Mouse (Mus musculus): ENCODE data around the gene Gm3159. TPM values are rescaled to one million over a fixed set of nuclear protein-coding genes. Genes with fewer than 3 reads are reported as not detected.
"Not testable (repeated sequence)": the region's sequence is repeated elsewhere in the genome, so short reads cannot be mapped to it uniquely, and the experiment has no call there.

Gene Gm3159
- total RNA-seq (2021) = not detected
- long read RNA-seq = 0 reads

GRCm38 (mm10) chr14:4397226-4397625 lies at the start of gene Gm3159:
Gene Gm3159 (plus strand): TSS chr14:4397526.
- DNase-seq (ENCODE audit: low spot score in 2 of 2) = not testable (repeated sequence)

- not testable (repeated sequence) for DNase-seq (ENCODE audit: low spot score in 2 of 2)
These were observed 28.3 kb upstream of the Gm3159 start for GRCm38 (mm10) chr14:4368991-4369390.

- DNase-seq (ENCODE audit: low spot score in 2 of 2) = not testable (repeated sequence)
These were observed 27.6 kb upstream of the Gm3159 start for GRCm38 (mm10) chr14:4369691-4370090.

- not testable (repeated sequence) for DNase-seq (ENCODE audit: low spot score in 2 of 2)
These were observed 19.5 kb upstream of the Gm3159 start for GRCm38 (mm10) chr14:4377871-4378270.

GRCm38 (mm10) chr14:4385606-4386005 lies 11.7 kb upstream of the Gm3159 start:
- not testable (repeated sequence) for DNase-seq (ENCODE audit: low spot score in 2 of 2)

- not testable (repeated sequence) for DNase-seq (ENCODE audit: low spot score in 2 of 2)
These were observed 4.3 kb upstream of the Gm3159 start for GRCm38 (mm10) chr14:4392841-4393530.

- not testable (repeated sequence) for DNase-seq (ENCODE audit: low spot score in 2 of 2)
These were observed 1.3 kb downstream of the Gm3159 start for GRCm38 (mm10) chr14:4398624-4399023.

- DNase-seq (ENCODE audit: low spot score in 2 of 2) = not testable (repeated sequence)
These were observed 2.9 kb downstream of the Gm3159 start for GRCm38 (mm10) chr14:4400115-4400789.

- DNase-seq (ENCODE audit: low spot score in 2 of 2) = not testable (repeated sequence)
These were observed 3.9 kb downstream of the Gm3159 start for GRCm38 (mm10) chr14:4401245-4401644.

- not testable (repeated sequence) for DNase-seq (ENCODE audit: low spot score in 2 of 2)
These were observed 6.5 kb downstream of the Gm3159 start for GRCm38 (mm10) chr14:4403840-4404239.

- not testable (repeated sequence) for DNase-seq (ENCODE audit: low spot score in 2 of 2)
These were observed 12.6 kb downstream of the Gm3159 start for GRCm38 (mm10) chr14:4409939-4410338.

- DNase-seq (ENCODE audit: low spot score in 2 of 2) = not testable (repeated sequence)
These were observed 17.9 kb downstream of the Gm3159 start, which contains the start of gene Gm3164 for GRCm38 (mm10) chr14:4414965-4415835. Gene Gm3164 (plus strand): TSS chr14:4415448.

GRCm38 (mm10) chr14:4430692-4431091 lies 33.4 kb downstream of the Gm3159 start, which contains the start of gene Gm3173:
Gene Gm3173 (plus strand): TSS chr14:4430992.
- DNase-seq (ENCODE audit: low spot score in 2 of 2) = not testable (repeated sequence)

Other genes starting within 250 kb of the Gm3159 start
- not detected for gene Gm3127, start 232.5 kb upstream of the Gm3159 start, total RNA-seq (2021)
- gene Gm2974, start 214.9 kb upstream of the Gm3159 start, total RNA-seq (2021) = 1 to 10 TPM in 1 of 2 experiments, under 1 TPM in 1; 0.25 to 1.8 TPM
- not detected for gene Gm3138, start 147.9 kb upstream of the Gm3159 start, total RNA-seq (2021)
- not detected for gene Gm3149, start 80.2 kb upstream of the Gm3159 start, total RNA-seq (2021)
- gene 2610042L04Rik, start 62.8 kb upstream of the Gm3159 start, total RNA-seq (2021) = 1 to 10 TPM in 1 of 2 experiments, under 1 TPM in 1; 0.76 to 1.3 TPM
- gene Gm3164, start 17.9 kb downstream of the Gm3159 start, total RNA-seq (2021) = 1 to 10 TPM in 1 of 2 experiments, not detected in 1; 1.0 TPM
- not detected for gene Gm3173, start 33.5 kb downstream of the Gm3159 start, total RNA-seq (2021)
- not detected for gene Gm3182, start 84.2 kb downstream of the Gm3159 start, total RNA-seq (2021)
- not detected for gene Gm3047, start 157.9 kb downstream of the Gm3159 start, total RNA-seq (2021)
- under 1 TPM; 0.30 to 0.51 TPM for gene Gm8159, start 234.8 kb downstream of the Gm3159 start, total RNA-seq (2021)

Data from layer of hippocampus, adult 18-20 months (tissue).